In genomic region chr7:142455251-142455650, GRCm38 (mm10) we compare ENCODE assay signal across 11 mouse cellular contexts. TPM values are rescaled to one million over a fixed set of nuclear protein-coding genes. Genes with fewer than 3 reads are reported as not detected.
DNase-seq lines count a peak whose midpoint lies in the region; ATAC-seq lines count a peak whose summit lies in the region.
"Had no signal": no experiment of that assay in that cellular context is flagged by ENCODE, and none has a peak within 500 bp of the region (broad histone marks: within the 10 kb centered on the region; RNA-seq: fewer than 3 reads in every experiment).

No protein-coding gene starts in this region.

- H3K4me2 ChIP-seq in forebrain, embryonic 12.5 days: no peak overlapping the region
- H3K4me2 ChIP-seq in forebrain, embryonic 16.5 days (ENCODE audit: low read length): no peak overlapping the region
- H3K4me2 ChIP-seq in kidney, embryonic 15.5 days: no peak overlapping the region
- H3K4me2 ChIP-seq in intestine, embryonic 14.5 days (ENCODE audit: low read length): no peak overlapping the region
- H3K4me2 ChIP-seq: neural tube, embryonic 12.5 days had no signal

- no peaks in the 10 kb centered on the region for H3K36me3 ChIP-seq in forebrain, embryonic 12.5 days (replicated peaks)
- no peaks in the 10 kb centered on the region for H3K36me3 ChIP-seq in forebrain, embryonic 16.5 days (ENCODE audit: control insufficient read depth, insufficient read depth)
- H3K36me3 ChIP-seq in kidney, embryonic 15.5 days: no peaks in the 10 kb centered on the region
- no peaks in the 10 kb centered on the region for H3K36me3 ChIP-seq in embryonic facial prominence, embryonic 10.5 days (replicated peaks)
- H3K36me3 ChIP-seq in intestine, embryonic 14.5 days (ENCODE audit: control insufficient read depth, insufficient read depth, low read length): no peaks in the 10 kb centered on the region
- H3K36me3 ChIP-seq: neural tube, embryonic 12.5 days had no signal

- WGBS in forebrain, embryonic 12.5 days: 61% methylated on average over 2 of the region's 2 CpGs
- WGBS in forebrain, embryonic 16.5 days: 58% methylated on average over 2 of the region's 2 CpGs
- 43% methylated on average over 2 of the region's 2 CpGs for WGBS in kidney, embryonic 15.5 days
- 60% methylated on average over 2 of the region's 2 CpGs for WGBS in embryonic facial prominence, embryonic 10.5 days
- 40% methylated on average over 2 of the region's 2 CpGs for WGBS in intestine, embryonic 14.5 days

- no peaks in the 10 kb centered on the region for H3K27me3 ChIP-seq in forebrain, embryonic 12.5 days
- H3K27me3 ChIP-seq in forebrain, embryonic 16.5 days (replicated peaks; ENCODE audit: control insufficient read depth, insufficient read depth, low read length): no peaks in the 10 kb centered on the region
- no peaks in the 10 kb centered on the region for H3K27me3 ChIP-seq in kidney, embryonic 15.5 days
- no peaks in the 10 kb centered on the region for H3K27me3 ChIP-seq in embryonic facial prominence, embryonic 10.5 days (replicated peaks; ENCODE audit: low read depth, poor library complexity, severe bottlenecking)
- H3K27me3 ChIP-seq in intestine, embryonic 14.5 days (replicated peaks; ENCODE audit: control insufficient read depth, insufficient read depth, low read length): no peaks in the 10 kb centered on the region
- H3K27me3 ChIP-seq: neural tube, embryonic 12.5 days had no signal

- peak overlapping the region; percentile 75; the same call in 1 of the 2 replicates for H3K27ac ChIP-seq in forebrain, embryonic 12.5 days
- no peak overlapping the region for H3K27ac ChIP-seq in forebrain, embryonic 16.5 days (ENCODE audit: low read length)
- peak overlapping the region; percentile 93 for H3K27ac ChIP-seq in kidney, embryonic 15.5 days
- peak overlapping the region; percentile 93 for H3K27ac ChIP-seq in embryonic facial prominence, embryonic 10.5 days (replicated peaks)
- H3K27ac ChIP-seq in intestine, embryonic 14.5 days (ENCODE audit: low read depth): peak overlapping the region; percentile 94
- H3K27ac ChIP-seq: heart, adult 2 months; macrophage; neural tube, embryonic 12.5 days had no signal

- H3K9me3 ChIP-seq in forebrain, embryonic 12.5 days: no peaks in the 10 kb centered on the region
- no peaks in the 10 kb centered on the region for H3K9me3 ChIP-seq in forebrain, embryonic 16.5 days (ENCODE audit: control insufficient read depth, low read length)
- no peaks in the 10 kb centered on the region for H3K9me3 ChIP-seq in kidney, embryonic 15.5 days (replicated peaks)
- no peaks in the 10 kb centered on the region for H3K9me3 ChIP-seq in embryonic facial prominence, embryonic 10.5 days
- no peaks in the 10 kb centered on the region for H3K9me3 ChIP-seq in intestine, embryonic 14.5 days (ENCODE audit: control insufficient read depth, low read length)
- H3K9me3 ChIP-seq: neural tube, embryonic 12.5 days had no signal

- DNase-seq in kidney, postnatal 4 days: no peak
- no peak for DNase-seq in embryonic facial prominence, embryonic 10.5 days (ENCODE audit: low spot score)
- DNase-seq in intestine, embryonic 14.5 days (ENCODE audit: low spot score): peak; percentile 51
- no peak for DNase-seq in embryo, embryonic 9.5 days (ENCODE audit: extremely low spot score)

- no peak overlapping the region for H3K4me3 ChIP-seq in forebrain, embryonic 12.5 days (replicated peaks)
- no peak overlapping the region for H3K4me3 ChIP-seq in forebrain, embryonic 16.5 days (replicated peaks; ENCODE audit: low read length)
- no peak overlapping the region for H3K4me3 ChIP-seq in kidney, embryonic 15.5 days (replicated peaks)
- H3K4me3 ChIP-seq in embryonic facial prominence, embryonic 10.5 days: no peak overlapping the region
- H3K4me3 ChIP-seq in intestine, embryonic 14.5 days (ENCODE audit: low read depth, low read length): no peak overlapping the region
- H3K4me3 ChIP-seq: heart, adult 2 months; neural tube, embryonic 12.5 days had no signal

- H3K4me1 ChIP-seq in forebrain, embryonic 12.5 days: peaks cover 26% of the 10 kb centered on the region
- peaks cover 11% of the 10 kb centered on the region for H3K4me1 ChIP-seq in forebrain, embryonic 16.5 days (replicated peaks; ENCODE audit: control insufficient read depth, insufficient read depth, low read length)
- H3K4me1 ChIP-seq in kidney, embryonic 15.5 days: peaks cover 54% of the 10 kb centered on the region
- H3K4me1 ChIP-seq in embryonic facial prominence, embryonic 10.5 days: peaks cover 66% of the 10 kb centered on the region
- peaks cover 56% of the 10 kb centered on the region for H3K4me1 ChIP-seq in intestine, embryonic 14.5 days (replicated peaks; ENCODE audit: control insufficient read depth, insufficient read depth, low read length)

- no peak overlapping the region for H3K9ac ChIP-seq in forebrain, embryonic 12.5 days
- no peak overlapping the region for H3K9ac ChIP-seq in forebrain, embryonic 16.5 days (replicated peaks; ENCODE audit: low read depth, low read length)
- no peak overlapping the region for H3K9ac ChIP-seq in kidney, embryonic 15.5 days
- H3K9ac ChIP-seq in intestine, embryonic 14.5 days (ENCODE audit: low read length): peak overlapping the region; percentile 21; the same call in 1 of the 2 replicates
- H3K9ac ChIP-seq: neural tube, embryonic 12.5 days had no signal

- ATAC-seq in forebrain, embryonic 12.5 days (ENCODE audit: low FRiP score): no peak
- ATAC-seq in forebrain, embryonic 16.5 days: no peak
- ATAC-seq in kidney, embryonic 15.5 days (replicated peaks; ENCODE audit: low FRiP score): no peak
- no peak for ATAC-seq in intestine, embryonic 14.5 days (replicated peaks; ENCODE audit: low FRiP score, low TSS enrichment, low read depth)
- ATAC-seq in CD4-positive, CD25-positive, alpha-beta regulatory T cell, adult 4 months: no peak

RNA-seq across cellular contexts. Expression of gene Lsp1, which starts 5.4 kb away (rescaled TPM):
- 5.4 and 6.3 TPM in 2 replicates for polyA plus RNA-seq in forebrain, embryonic 12.5 days (2016; fragmentation: Nextera tagmentation; extraction: Ambion mirVana)
- 3.5 and 5.5 TPM in 2 replicates for polyA plus RNA-seq in forebrain, embryonic 16.5 days (2015; fragmentation: Nextera tagmentation; extraction: Ambion mirVana)
- polyA plus RNA-seq in kidney, embryonic 15.5 days (2015; fragmentation: Nextera tagmentation; extraction: Ambion mirVana): 115 and 139 TPM in 2 replicates
- 20.9 and 21.4 TPM in 2 replicates for polyA plus RNA-seq in embryonic facial prominence, embryonic 10.5 days (2016; fragmentation: Nextera tagmentation; extraction: Ambion mirVana)
- polyA plus RNA-seq in intestine, embryonic 14.5 days (2014; fragmentation: Nextera tagmentation; extraction: Ambion mirVana): 145 and 153 TPM in 2 replicates
- polyA plus RNA-seq in CD4-positive, CD25-positive, alpha-beta regulatory T cell, adult 4 months (2017; shearing (Covaris generic)): 1,000 to 10,000 TPM; 1,098 to 1,582 TPM

RNA-seq across cellular contexts. Expression of gene Tnni2, which starts 13.6 kb away (rescaled TPM):
- 1.3 TPM in 1 of 2 replicates, not detected in the other for polyA plus RNA-seq in forebrain, embryonic 12.5 days (2016; fragmentation: Nextera tagmentation; extraction: Ambion mirVana)
- 0.89 TPM in 1 of 2 replicates, not detected in the other for polyA plus RNA-seq in forebrain, embryonic 16.5 days (2015; fragmentation: Nextera tagmentation; extraction: Ambion mirVana)
- polyA plus RNA-seq in kidney, embryonic 15.5 days (2015; fragmentation: Nextera tagmentation; extraction: Ambion mirVana): 19.0 and 45.8 TPM in 2 replicates
- 1.7 and 2.5 TPM in 2 replicates for polyA plus RNA-seq in embryonic facial prominence, embryonic 10.5 days (2016; fragmentation: Nextera tagmentation; extraction: Ambion mirVana)
- polyA plus RNA-seq in intestine, embryonic 14.5 days (2014; fragmentation: Nextera tagmentation; extraction: Ambion mirVana): 1.7 and 3.2 TPM in 2 replicates
- not detected for polyA plus RNA-seq in CD4-positive, CD25-positive, alpha-beta regulatory T cell, adult 4 months (2017; shearing (Covaris generic))

RNA-seq across cellular contexts. Expression of gene Syt8, which starts 20.6 kb away (rescaled TPM):
- not detected in 2 replicates for polyA plus RNA-seq in forebrain, embryonic 12.5 days (2016; fragmentation: Nextera tagmentation; extraction: Ambion mirVana)
- polyA plus RNA-seq in forebrain, embryonic 16.5 days (2015; fragmentation: Nextera tagmentation; extraction: Ambion mirVana): not detected in 2 replicates
- polyA plus RNA-seq in kidney, embryonic 15.5 days (2015; fragmentation: Nextera tagmentation; extraction: Ambion mirVana): 0.62 and 1.3 TPM in 2 replicates
- polyA plus RNA-seq in embryonic facial prominence, embryonic 10.5 days (2016; fragmentation: Nextera tagmentation; extraction: Ambion mirVana): not detected in 2 replicates
- polyA plus RNA-seq in intestine, embryonic 14.5 days (2014; fragmentation: Nextera tagmentation; extraction: Ambion mirVana): 1.6 and 3.8 TPM in 2 replicates
- not detected for polyA plus RNA-seq in CD4-positive, CD25-positive, alpha-beta regulatory T cell, adult 4 months (2017; shearing (Covaris generic))
- polyA plus RNA-seq: heart, adult 2 months had no signal

RNA-seq across cellular contexts. Expression of gene Tnnt3, which starts 43.4 kb away (rescaled TPM):
- polyA plus RNA-seq in forebrain, embryonic 12.5 days (2016; fragmentation: Nextera tagmentation; extraction: Ambion mirVana): 0.78 TPM in 1 of 2 replicates, not detected in the other
- polyA plus RNA-seq in forebrain, embryonic 16.5 days (2015; fragmentation: Nextera tagmentation; extraction: Ambion mirVana): 0.73 and 1.2 TPM in 2 replicates
- 23.5 and 46.2 TPM in 2 replicates for polyA plus RNA-seq in kidney, embryonic 15.5 days (2015; fragmentation: Nextera tagmentation; extraction: Ambion mirVana)
- 1.4 and 1.6 TPM in 2 replicates for polyA plus RNA-seq in embryonic facial prominence, embryonic 10.5 days (2016; fragmentation: Nextera tagmentation; extraction: Ambion mirVana)
- polyA plus RNA-seq in intestine, embryonic 14.5 days (2014; fragmentation: Nextera tagmentation; extraction: Ambion mirVana): 1.5 and 2.4 TPM in 2 replicates
- 1 to 10 TPM; 2.5 to 5.7 TPM for polyA plus RNA-seq in CD4-positive, CD25-positive, alpha-beta regulatory T cell, adult 4 months (2017; shearing (Covaris generic))
- polyA plus RNA-seq: macrophage had no signal
